Mouse (Mus musculus) stomach, postnatal 0 days (tissue): ENCODE results near the gene Cenpx.

Experiments
- CTCF ChIP-seq: IDR thresholded peaks from 2 replicates; pipeline ENCODE4 v1.5.1; 2016; ENCODE audit warnings: antibody characterized with exemption, low read depth, mild to moderate bottlenecking, moderate library complexity
- EP300 ChIP-seq: optimal IDR thresholded peaks from 2 replicates; pipeline ENCODE3; 2016; ENCODE audit warnings: antibody characterized with exemption

- TF ChIP-seq CTCF = no peak
- no peak for TF ChIP-seq EP300
Measured at GRCm38 (mm10) chr11:120721124-120722066, 7.9 kb upstream of the Cenpx start, which contains the start of gene Rac3.
